Mouse (Mus musculus) G1E (cell line): Measurements from ENCODE around the gene Vps11. TPM values are rescaled to one million over a fixed set of nuclear protein-coding genes. Genes with fewer than 3 reads are reported as not detected.

Experiments used
- polyA plus RNA-seq: library from polyadenylated mRNA; stranded (reverse); fragments of >175 nt; gene quantifications from 2 replicates; pipeline ENCODE4 v1.2.3, GENCODE M21; 2012
- total RNA-seq, 2 experiments: library from RNA; stranded (forward) in 1 of 2; stranded (reverse) in 1 of 2; fragments of 200-1000 nt in 1 of 2; fragments of >200 nt in 1 of 2; fragmentation: Nextera tagmentation in 1 of 2; gene quantifications; 2 replicates each; pipeline ENCODE4 v1.2.3; 2014 to 2017

Vps11 gene
- total and polyA plus RNA-seq, 3 experiments = 7.7 to 27.0 (median 15.7) TPM

Other genes starting within 250 kb of the Vps11 start
Only the 20 nearest of the 23 such genes appear.
- gene Mcam, start 227.2 kb downstream of the Vps11 start, total RNA-seq (2014; fragmentation: Nextera tagmentation) = not detected in 2 replicates
- 0.06 and 0.16 TPM in 2 replicates for gene Mcam, start 227.2 kb downstream of the Vps11 start, total RNA-seq (2017)
- gene Mcam, start 227.2 kb downstream of the Vps11 start, polyA plus RNA-seq = not detected in 2 replicates
- gene Cbl, start 127.6 kb downstream of the Vps11 start, total RNA-seq (2014; fragmentation: Nextera tagmentation) = 137 and 159 TPM in 2 replicates
- gene Cbl, start 127.6 kb downstream of the Vps11 start, total RNA-seq (2017) = 23.6 and 25.5 TPM in 2 replicates
- gene Cbl, start 127.6 kb downstream of the Vps11 start, polyA plus RNA-seq = 17.2 and 20.3 TPM in 2 replicates
- gene Ccdc153, start 121.0 kb downstream of the Vps11 start, total RNA-seq (2014; fragmentation: Nextera tagmentation) = not detected in 2 replicates
- not detected in 2 replicates for gene Ccdc153, start 121.0 kb downstream of the Vps11 start, total RNA-seq (2017)
- gene Ccdc153, start 121.0 kb downstream of the Vps11 start, polyA plus RNA-seq = not detected in 2 replicates
- gene Pdzd3, start 110.2 kb downstream of the Vps11 start, total RNA-seq (2014; fragmentation: Nextera tagmentation) = not detected in 2 replicates
- not detected in 2 replicates for gene Pdzd3, start 110.2 kb downstream of the Vps11 start, total RNA-seq (2017)
- gene Pdzd3, start 110.2 kb downstream of the Vps11 start, polyA plus RNA-seq = not detected in 2 replicates
- not detected in 2 replicates for gene Nlrx1, start 93.1 kb downstream of the Vps11 start, total RNA-seq (2014; fragmentation: Nextera tagmentation)
- 0.05 TPM in 1 of 2 replicates, not detected in the other for gene Nlrx1, start 93.1 kb downstream of the Vps11 start, total RNA-seq (2017)
- 0.02 and 0.03 TPM in 2 replicates for gene Nlrx1, start 93.1 kb downstream of the Vps11 start, polyA plus RNA-seq
- 29.1 and 58.5 TPM in 2 replicates for gene Abcg4, start 73.1 kb downstream of the Vps11 start, total RNA-seq (2014; fragmentation: Nextera tagmentation)
- 1.8 and 3.6 TPM in 2 replicates for gene Abcg4, start 73.1 kb downstream of the Vps11 start, total RNA-seq (2017)
- 18.4 and 20.3 TPM in 2 replicates for gene Abcg4, start 73.1 kb downstream of the Vps11 start, polyA plus RNA-seq
- gene Hinfp, start 56.0 kb downstream of the Vps11 start, total RNA-seq (2014; fragmentation: Nextera tagmentation) = 26.3 and 46.1 TPM in 2 replicates
- 22.0 and 23.1 TPM in 2 replicates for gene Hinfp, start 56.0 kb downstream of the Vps11 start, total RNA-seq (2017)
- 5.4 and 8.4 TPM in 2 replicates for gene Hinfp, start 56.0 kb downstream of the Vps11 start, polyA plus RNA-seq
- gene C2cd2l, start 41.4 kb downstream of the Vps11 start, total RNA-seq (2014; fragmentation: Nextera tagmentation) = 9.5 and 19.3 TPM in 2 replicates
- gene C2cd2l, start 41.4 kb downstream of the Vps11 start, total RNA-seq (2017) = 6.3 TPM in 2 replicates
- gene C2cd2l, start 41.4 kb downstream of the Vps11 start, polyA plus RNA-seq = 35.8 and 40.9 TPM in 2 replicates
- gene Dpagt1, start 35.7 kb downstream of the Vps11 start, total RNA-seq (2014; fragmentation: Nextera tagmentation) = 33.6 and 36.5 TPM in 2 replicates
- gene Dpagt1, start 35.7 kb downstream of the Vps11 start, total RNA-seq (2017) = 11.8 and 12.3 TPM in 2 replicates
- 6.5 and 6.8 TPM in 2 replicates for gene Dpagt1, start 35.7 kb downstream of the Vps11 start, polyA plus RNA-seq
- gene H2afx, start 27.0 kb downstream of the Vps11 start, total RNA-seq (2014; fragmentation: Nextera tagmentation) = 227 and 235 TPM in 2 replicates
- gene H2afx, start 27.0 kb downstream of the Vps11 start, total RNA-seq (2017) = 240 and 251 TPM in 2 replicates
- gene H2afx, start 27.0 kb downstream of the Vps11 start, polyA plus RNA-seq = 762 and 998 TPM in 2 replicates
- gene Hmbs, start 17.4 kb downstream of the Vps11 start, total RNA-seq (2014; fragmentation: Nextera tagmentation) = 82.7 and 175 TPM in 2 replicates
- 108 and 148 TPM in 2 replicates for gene Hmbs, start 17.4 kb downstream of the Vps11 start, total RNA-seq (2017)
- 86.9 and 90.1 TPM in 2 replicates for gene Hmbs, start 17.4 kb downstream of the Vps11 start, polyA plus RNA-seq
- 51.8 and 55.8 TPM in 2 replicates for gene Hyou1, start 17.8 kb upstream of the Vps11 start, total RNA-seq (2014; fragmentation: Nextera tagmentation)
- 31.2 and 36.6 TPM in 2 replicates for gene Hyou1, start 17.8 kb upstream of the Vps11 start, total RNA-seq (2017)
- gene Hyou1, start 17.8 kb upstream of the Vps11 start, polyA plus RNA-seq = 21.1 and 27.9 TPM in 2 replicates
- 10.0 and 16.0 TPM in 2 replicates for gene Slc37a4, start 35.2 kb upstream of the Vps11 start, total RNA-seq (2014; fragmentation: Nextera tagmentation)
- gene Slc37a4, start 35.2 kb upstream of the Vps11 start, total RNA-seq (2017) = 24.4 and 31.7 TPM in 2 replicates
- gene Slc37a4, start 35.2 kb upstream of the Vps11 start, polyA plus RNA-seq = 10.4 and 11.8 TPM in 2 replicates
- 661 and 718 TPM in 2 replicates for gene Rps25, start 45.5 kb upstream of the Vps11 start, total RNA-seq (2014; fragmentation: Nextera tagmentation)
- gene Rps25, start 45.5 kb upstream of the Vps11 start, total RNA-seq (2017) = 2,498 and 2,521 TPM in 2 replicates
- gene Rps25, start 45.5 kb upstream of the Vps11 start, polyA plus RNA-seq = 230 and 272 TPM in 2 replicates
- 31.8 and 52.9 TPM in 2 replicates for gene Trappc4, start 45.9 kb upstream of the Vps11 start, total RNA-seq (2014; fragmentation: Nextera tagmentation)
- gene Trappc4, start 45.9 kb upstream of the Vps11 start, total RNA-seq (2017) = 69.1 and 71.4 TPM in 2 replicates
- 6.3 and 9.6 TPM in 2 replicates for gene Trappc4, start 45.9 kb upstream of the Vps11 start, polyA plus RNA-seq
- 32.2 and 34.4 TPM in 2 replicates for gene Ccdc84, start 56.9 kb upstream of the Vps11 start, total RNA-seq (2014; fragmentation: Nextera tagmentation)
- 23.7 and 25.1 TPM in 2 replicates for gene Ccdc84, start 56.9 kb upstream of the Vps11 start, total RNA-seq (2017)
- gene Ccdc84, start 56.9 kb upstream of the Vps11 start, polyA plus RNA-seq = 10.2 and 10.4 TPM in 2 replicates
- not detected in 2 replicates for gene Foxr1, start 79.5 kb upstream of the Vps11 start, total RNA-seq (2014; fragmentation: Nextera tagmentation)
- gene Foxr1, start 79.5 kb upstream of the Vps11 start, total RNA-seq (2017) = 0.11 TPM in 1 of 2 replicates, not detected in the other
- not detected in 2 replicates for gene Foxr1, start 79.5 kb upstream of the Vps11 start, polyA plus RNA-seq
- gene Upk2, start 93.3 kb upstream of the Vps11 start, total RNA-seq (2014; fragmentation: Nextera tagmentation) = not detected in 2 replicates
- not detected in 2 replicates for gene Upk2, start 93.3 kb upstream of the Vps11 start, total RNA-seq (2017)
- not detected in 2 replicates for gene Upk2, start 93.3 kb upstream of the Vps11 start, polyA plus RNA-seq
- gene Bcl9l, start 121.2 kb upstream of the Vps11 start, total RNA-seq (2014; fragmentation: Nextera tagmentation) = 0.15 TPM in 1 of 2 replicates, not detected in the other
- 0.16 and 0.17 TPM in 2 replicates for gene Bcl9l, start 121.2 kb upstream of the Vps11 start, total RNA-seq (2017)
- gene Bcl9l, start 121.2 kb upstream of the Vps11 start, polyA plus RNA-seq = 0.09 and 0.14 TPM in 2 replicates
- gene Cxcr5, start 200.2 kb upstream of the Vps11 start, total RNA-seq (2014; fragmentation: Nextera tagmentation) = not detected in 2 replicates
- gene Cxcr5, start 200.2 kb upstream of the Vps11 start, total RNA-seq (2017) = 0.06 and 0.22 TPM in 2 replicates
- not detected in 2 replicates for gene Cxcr5, start 200.2 kb upstream of the Vps11 start, polyA plus RNA-seq